Comparison of ENCODE assay signal across 8 mouse cellular contexts in the genomic region with DNA sequence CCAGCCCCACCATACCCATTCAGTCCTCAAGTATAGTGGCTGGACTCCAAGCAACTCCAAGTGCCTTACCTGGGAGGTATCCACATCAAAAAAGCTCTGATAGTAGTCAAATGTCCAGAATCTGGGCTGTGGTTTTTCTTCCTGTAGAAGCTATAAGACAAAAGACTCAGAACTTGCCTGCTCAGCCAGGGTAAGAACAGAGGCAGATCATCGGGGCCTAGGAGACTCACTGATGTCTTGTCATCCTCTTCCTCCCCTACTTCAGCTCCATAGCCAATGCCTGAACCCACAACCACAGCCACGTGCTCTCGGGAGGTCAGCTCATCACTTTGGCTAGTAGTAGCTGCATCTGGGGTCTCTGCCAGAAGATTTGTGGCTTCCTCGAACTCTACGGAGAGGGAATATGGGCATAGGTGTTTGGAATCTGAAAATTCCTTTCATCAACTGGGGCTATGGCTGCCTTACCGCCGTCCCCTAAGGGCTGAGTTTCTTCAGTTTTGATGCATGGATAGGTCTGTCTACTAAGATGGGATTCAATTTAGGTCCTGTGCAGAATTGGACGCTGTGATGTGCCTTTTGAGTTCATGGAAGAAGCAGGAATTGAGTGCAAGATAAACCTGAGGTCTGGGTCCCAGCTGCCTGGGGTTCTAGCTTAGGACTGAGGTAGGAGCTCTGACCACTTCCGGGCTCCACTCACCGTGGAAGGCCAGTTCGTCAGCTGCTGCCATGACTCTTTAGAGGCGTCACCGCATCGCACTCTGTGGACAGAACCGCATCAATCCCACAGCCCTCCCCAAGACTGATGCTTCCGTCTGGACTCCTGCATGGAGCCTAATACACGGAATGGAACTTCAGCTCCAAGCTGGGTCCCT. TPM values are rescaled to one million over a fixed set of nuclear protein-coding genes. Genes with fewer than 3 reads are reported as not detected.
A peak's percentile ranks its signal among the peaks of the same experiment; 100 is the strongest.
DNase-seq lines count a peak whose midpoint lies in the region; ATAC-seq and TF ChIP-seq lines count a peak whose summit lies in the region.

No protein-coding gene starts in this region.

- no peaks in the 10 kb centered on the region for H3K27me3 ChIP-seq in thymus, adult 2 months (ENCODE audit: control insufficient read depth, insufficient read depth, low read length)
- H3K27me3 ChIP-seq in limb, embryonic 10.5 days (ENCODE audit: low read depth, poor library complexity, severe bottlenecking), result no peaks in the 10 kb centered on the region
- peaks cover 3% of the 10 kb centered on the region; the same call in 1 of the 2 replicates for H3K27me3 ChIP-seq in neural tube, embryonic 14.5 days (ENCODE audit: control insufficient read depth, insufficient read depth, low read length)

- H3K36me3 ChIP-seq in thymus, adult 2 months (ENCODE audit: control insufficient read depth, insufficient read depth, low read length), result no peaks in the 10 kb centered on the region
- peaks cover 73% of the 10 kb centered on the region for H3K36me3 ChIP-seq in limb, embryonic 10.5 days
- H3K36me3 ChIP-seq in neural tube, embryonic 14.5 days (ENCODE audit: control insufficient read depth, insufficient read depth, low read length), result peaks cover 43% of the 10 kb centered on the region

- peak overlapping the region; percentile 4; the same call in 1 of the 2 replicates for H3K27ac ChIP-seq in thymus, adult 2 months (ENCODE audit: control insufficient read depth, insufficient read depth, low read length)
- H3K27ac ChIP-seq in limb, embryonic 10.5 days, result peak overlapping the region; percentile 85
- peak overlapping the region; percentile 78 for H3K27ac ChIP-seq in neural tube, embryonic 14.5 days (ENCODE audit: low read depth, low read length)

- peak overlapping the region; percentile 85 for H3K9ac ChIP-seq in neural tube, embryonic 14.5 days (replicated peaks; ENCODE audit: low read depth, low read length)

- peak overlapping the region; percentile 87 for H3K4me2 ChIP-seq in neural tube, embryonic 14.5 days (ENCODE audit: low read depth, low read length)

- peak overlapping the region; percentile 90 for H3K4me3 ChIP-seq in thymus, adult 2 months (ENCODE audit: control insufficient read depth, insufficient read depth, low read length)
- H3K4me3 ChIP-seq in limb, embryonic 10.5 days, result peak overlapping the region; percentile 93
- H3K4me3 ChIP-seq in neural tube, embryonic 14.5 days (ENCODE audit: low read depth, low read length), result peak overlapping the region; percentile 96

- H3K9me3 ChIP-seq in limb, embryonic 10.5 days (replicated peaks), result no peaks in the 10 kb centered on the region
- H3K9me3 ChIP-seq in neural tube, embryonic 14.5 days (ENCODE audit: control insufficient read depth, low read length), result no peaks in the 10 kb centered on the region

- peak; percentile 53 for ATAC-seq in frontal cortex, adult (ENCODE audit: low TSS enrichment)
- peak; percentile 76 for ATAC-seq in neural tube, embryonic 14.5 days (ENCODE audit: low read depth)

- no peak for DNase-seq in frontal cortex, postnatal 36 days (ENCODE audit: low spot score in 2 of 2)
- no peak for DNase-seq in thymus, adult 2 months
- DNase-seq in thymus, postnatal 14 days, result no peak
- DNase-seq in limb, embryonic 10.5 days (ENCODE audit: low spot score), result no peak
- DNase-seq in left cerebral cortex, adult 18-20 months (ENCODE audit: low spot score in 2 of 2), result no peak
- DNase-seq in B cell, adult 2 months, result no peak

- WGBS in thymus, adult 2 months, result 14% methylated on average over 17 of the region's 17 CpGs
- WGBS in limb, embryonic 10.5 days, result 22% methylated on average over 17 of the region's 17 CpGs
- WGBS in neural tube, embryonic 14.5 days, result 23% methylated on average over 17 of the region's 17 CpGs

- TF ChIP-seq CTCF in thymus, adult 2 months (IDR thresholded peaks at IDR 0.05; ENCODE audit: borderline replicate concordance, control insufficient read depth, extremely low read depth, insufficient read depth, low read length, poor library complexity), result no peak

- TF ChIP-seq POLR2A in thymus, adult 2 months (IDR thresholded peaks at IDR 0.05; ENCODE audit: control insufficient read depth, extremely low read depth, insufficient read depth, low read length, poor library complexity), result no peak

- peaks cover 18% of the 10 kb centered on the region for H3K4me1 ChIP-seq in thymus, adult 2 months (replicated peaks; ENCODE audit: control insufficient read depth, insufficient read depth, low read length)
- H3K4me1 ChIP-seq in limb, embryonic 10.5 days, result peaks cover 26% of the 10 kb centered on the region
- peaks cover 23% of the 10 kb centered on the region for H3K4me1 ChIP-seq in neural tube, embryonic 14.5 days (ENCODE audit: control insufficient read depth, insufficient read depth, low read length)

RNA-seq across cellular contexts. Expression of a gene that starts 0.5 kb away (rescaled TPM):
- polyA plus RNA-seq in thymus, adult 2 months (2012; rRNA removed), result 43.5 and 45.8 TPM in 2 replicates
- 30.9 and 35.7 TPM in 2 replicates for polyA plus RNA-seq in limb, embryonic 10.5 days (2016; fragmentation: Nextera tagmentation; extraction: Ambion mirVana)
- 73.0 and 77.5 TPM in 2 replicates for polyA plus RNA-seq in neural tube, embryonic 14.5 days (2014; fragmentation: Nextera tagmentation; extraction: Ambion mirVana)
- 10 to 100 TPM; 51.8 to 55.1 TPM for total RNA-seq in left cerebral cortex, adult 18-20 months (2021)

RNA-seq across cellular contexts. Expression of a gene that starts 0.6 kb away (rescaled TPM):
- 47.1 and 50.6 TPM in 2 replicates for polyA plus RNA-seq in thymus, adult 2 months (2012; rRNA removed)
- 17.6 and 26.2 TPM in 2 replicates for polyA plus RNA-seq in limb, embryonic 10.5 days (2016; fragmentation: Nextera tagmentation; extraction: Ambion mirVana)
- 20.3 and 21.8 TPM in 2 replicates for polyA plus RNA-seq in neural tube, embryonic 14.5 days (2014; fragmentation: Nextera tagmentation; extraction: Ambion mirVana)
- 10 to 100 TPM; 22.5 to 23.4 TPM for total RNA-seq in left cerebral cortex, adult 18-20 months (2021)

RNA-seq across cellular contexts. Expression of a gene that starts 23.9 kb away (rescaled TPM):
- polyA plus RNA-seq in thymus, adult 2 months (2012; rRNA removed), result 156 and 191 TPM in 2 replicates
- 169 and 171 TPM in 2 replicates for polyA plus RNA-seq in limb, embryonic 10.5 days (2016; fragmentation: Nextera tagmentation; extraction: Ambion mirVana)
- polyA plus RNA-seq in neural tube, embryonic 14.5 days (2014; fragmentation: Nextera tagmentation; extraction: Ambion mirVana), result 138 and 152 TPM in 2 replicates
- 100 to 1,000 TPM; 108 to 114 TPM for total RNA-seq in left cerebral cortex, adult 18-20 months (2021)

RNA-seq across cellular contexts. Expression of a gene that starts 45.4 kb away (rescaled TPM):
- 98.5 and 112 TPM in 2 replicates for polyA plus RNA-seq in thymus, adult 2 months (2012; rRNA removed)
- polyA plus RNA-seq in limb, embryonic 10.5 days (2016; fragmentation: Nextera tagmentation; extraction: Ambion mirVana), result 85.8 and 100 TPM in 2 replicates
- polyA plus RNA-seq in neural tube, embryonic 14.5 days (2014; fragmentation: Nextera tagmentation; extraction: Ambion mirVana), result 30.1 and 36.4 TPM in 2 replicates
- 10 to 100 TPM; 73.8 to 74.8 TPM for total RNA-seq in left cerebral cortex, adult 18-20 months (2021)

Comparison
In these comparisons a context has a peak if more than half of its experiments do, and no peak if none do; other contexts are left out.
1. H3K27ac ChIP-seq: peak in every context shown above with its lines; median percentile 85 in limb, embryonic 10.5 days; 78 in neural tube, embryonic 14.5 days; 4 in thymus, adult 2 months.